Mouse (Mus musculus): ENCODE measurements around the gene C1qtnf1.

GRCm38 (mm10) chr11:118428460-118428868, 461 bp downstream of the C1qtnf1 start:
- no peak for TF ChIP-seq CTCF (IDR thresholded peaks at IDR 0.05)
- no peak for TF ChIP-seq EP300 (IDR thresholded peaks at IDR 0.05; ENCODE audit: insufficient read depth, low read depth, low read length)
- TF ChIP-seq POLR2A (IDR thresholded peaks at IDR 0.05; ENCODE audit: insufficient read depth, low read depth, low read length), result no peak; the same call in 1 of the 2 replicates
